Mouse (Mus musculus): Measurements from ENCODE around the gene Lima1.

DNA sequence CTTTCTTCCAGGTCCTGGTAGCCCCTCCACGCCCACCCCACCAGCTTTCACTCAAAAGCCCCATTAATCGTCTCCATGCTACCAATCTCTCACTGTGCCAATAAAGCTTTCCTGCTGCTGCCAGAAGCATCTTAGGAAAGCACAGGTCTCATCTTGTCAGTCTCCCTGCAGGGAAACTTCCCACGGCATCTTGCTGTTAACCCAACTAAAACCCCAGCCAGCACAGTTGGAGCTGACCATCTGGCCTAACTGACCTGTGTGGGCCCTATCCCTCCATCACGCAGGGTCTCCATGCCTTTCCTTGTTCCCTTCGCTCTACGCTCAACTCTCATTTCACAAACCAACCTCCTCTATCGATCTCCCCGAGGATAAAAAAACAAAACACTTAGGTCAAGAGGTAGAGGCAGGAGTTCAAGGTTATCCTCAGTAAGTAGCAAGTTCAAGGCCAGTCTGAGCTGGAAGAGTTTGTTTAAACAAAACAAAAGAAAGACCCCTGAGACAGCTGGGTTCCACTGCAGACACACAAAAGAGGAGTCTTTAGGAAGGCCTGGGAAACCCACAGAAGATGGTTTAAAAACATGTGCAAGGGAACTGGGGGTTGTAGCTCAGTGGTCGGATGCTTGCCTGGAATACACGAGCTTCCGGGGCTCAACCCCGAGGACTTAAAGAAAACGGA is 36.0 kb downstream of the Lima1 start:
- TF ChIP-seq CTCF (conservative IDR thresholded peaks at IDR 0.05; ENCODE audit: low read length): no peak
- peak; percentile 82; the same call in 1 of the 2 replicates for TF ChIP-seq NANOG (IDR thresholded peaks at IDR 0.05; ENCODE audit: borderline replicate concordance, low read length)

Data from E14TG2a.4 (cell line).